Mouse (Mus musculus): ENCODE data around the gene Gm10097. TPM values are rescaled to one million over a fixed set of nuclear protein-coding genes. Genes with fewer than 3 reads are reported as not detected.

The Gm10097 gene
- not detected in 2 replicates for polyA plus RNA-seq (2012; ENCODE audit: low replicate concordance)

GRCm38 (mm10) chr10:5068676-5069265 is at the start of gene Gm10097:
Gm10097 (plus strand) TSS chr10:5069192.

